Mouse (Mus musculus): ENCODE results near the gene Rtn1. TPM values are rescaled to one million over a fixed set of nuclear protein-coding genes. Genes with fewer than 3 reads are reported as not detected.

Gene Rtn1
- total and polyA plus RNA-seq, 2 experiments from 2014 or later = 2,696 to 3,970 TPM

- Histone ChIP-seq H3K27me3 (ENCODE audit: insufficient read depth, low read length) (no peaks in the 10 kb centered on the region), H3K36me3 (ENCODE audit: insufficient read depth, low read length) (no peaks in the 10 kb centered on the region), H3K9me3 (ENCODE audit: low read length) (no peaks in the 10 kb centered on the region), H3K4me2 (ENCODE audit: low read depth, low read length, poor library complexity, severe bottlenecking) (no peak overlapping the region), H3K27ac (ENCODE audit: low read depth, low read length) (peak overlapping the region; percentile 51), H3K9ac (replicated peaks; ENCODE audit: low read length, poor library complexity, severe bottlenecking) (no peak overlapping the region), H3K4me1 (ENCODE audit: insufficient read depth, low read length) (no peaks in the 10 kb centered on the region), H3K4me3 (ENCODE audit: low read depth, low read length) (no peak overlapping the region)
- no peak for TF ChIP-seq CTCF (IDR thresholded peaks at IDR 0.05)
- peak; percentile 66 for ATAC-seq (ENCODE audit: low FRiP score)
- 42% methylated on average over 13 of the region's 13 CpGs for WGBS
- peak; percentile 86 for DNase-seq (ENCODE audit: low spot score)
Observed at GRCm38 (mm10) chr12:72273721-72274414, 135.0 kb downstream of the Rtn1 start.

- Histone ChIP-seq H3K4me3 (ENCODE audit: low read depth, low read length) (no peak overlapping the region), H3K9ac (replicated peaks; ENCODE audit: low read length, poor library complexity, severe bottlenecking) (no peak overlapping the region), H3K36me3 (ENCODE audit: insufficient read depth, low read length) (no peaks in the 10 kb centered on the region), H3K4me2 (ENCODE audit: low read depth, low read length, poor library complexity, severe bottlenecking) (no peak overlapping the region), H3K9me3 (ENCODE audit: low read length) (no peaks in the 10 kb centered on the region), H3K4me1 (ENCODE audit: insufficient read depth, low read length) (peaks cover 13% of the 10 kb centered on the region), H3K27ac (ENCODE audit: low read depth, low read length) (no peak overlapping the region), H3K27me3 (ENCODE audit: insufficient read depth, low read length) (no peaks in the 10 kb centered on the region)
- peak; percentile 60 for TF ChIP-seq CTCF (IDR thresholded peaks at IDR 0.05)
- DNase-seq (ENCODE audit: low spot score) (no peak), ATAC-seq (ENCODE audit: low FRiP score) (no peak)
- 86% methylated on average over 2 of the region's 2 CpGs for WGBS
Observed at GRCm38 (mm10) chr12:72267614-72268013, 141.2 kb downstream of the Rtn1 start.

- 83% methylated on average over 3 of the region's 3 CpGs for WGBS
- no peaks in the 10 kb centered on the region for H3K27me3 ChIP-seq (ENCODE audit: insufficient read depth, low read length)
- TF ChIP-seq CTCF (IDR thresholded peaks at IDR 0.05) = no peak
- no peak overlapping the region for H3K4me2 ChIP-seq (ENCODE audit: low read depth, low read length, poor library complexity, severe bottlenecking)
- no peak overlapping the region for H3K4me3 ChIP-seq (ENCODE audit: low read depth, low read length)
- no peaks in the 10 kb centered on the region for H3K36me3 ChIP-seq (ENCODE audit: insufficient read depth, low read length)
- no peaks in the 10 kb centered on the region for H3K9me3 ChIP-seq (ENCODE audit: low read length)
- no peak overlapping the region for H3K9ac ChIP-seq (replicated peaks; ENCODE audit: low read length, poor library complexity, severe bottlenecking)
- peak; percentile 94 for DNase-seq (ENCODE audit: low spot score)
- peak overlapping the region; percentile 73 for H3K27ac ChIP-seq (ENCODE audit: low read depth, low read length)
- peak; percentile 90 for ATAC-seq (ENCODE audit: low FRiP score)
- H3K4me1 ChIP-seq (ENCODE audit: insufficient read depth, low read length) = peaks cover 13% of the 10 kb centered on the region
Observed at GRCm38 (mm10) chr12:72265261-72266228, 143.3 kb downstream of the Rtn1 start.

GRCm38 (mm10) chr12:72263213-72264103 is 145.4 kb downstream of the Rtn1 start:
- ATAC-seq (ENCODE audit: low FRiP score) = no peak

GRCm38 (mm10) chr12:72257000-72257399 is 151.9 kb downstream of the Rtn1 start:
- no peaks in the 10 kb centered on the region for H3K9me3 ChIP-seq (ENCODE audit: low read length)
- no peaks in the 10 kb centered on the region for H3K4me1 ChIP-seq (ENCODE audit: insufficient read depth, low read length)
- no peak overlapping the region for H3K4me3 ChIP-seq (ENCODE audit: low read depth, low read length)
- no peak for ATAC-seq (ENCODE audit: low FRiP score)
- TF ChIP-seq CTCF (IDR thresholded peaks at IDR 0.05) = no peak
- no peak overlapping the region for H3K9ac ChIP-seq (replicated peaks; ENCODE audit: low read length, poor library complexity, severe bottlenecking)
- H3K27me3 ChIP-seq (ENCODE audit: insufficient read depth, low read length) = no peaks in the 10 kb centered on the region
- WGBS = 66% methylated on average over 6 of the region's 6 CpGs
- no peak for DNase-seq (ENCODE audit: low spot score)
- no peak overlapping the region for H3K27ac ChIP-seq (ENCODE audit: low read depth, low read length)
- no peaks in the 10 kb centered on the region for H3K36me3 ChIP-seq (ENCODE audit: insufficient read depth, low read length)
- H3K4me2 ChIP-seq (ENCODE audit: low read depth, low read length, poor library complexity, severe bottlenecking) = no peak overlapping the region

More at GRCm38 (mm10) chr12:72263213-72264103, 145.4 kb downstream of the Rtn1 start:
- Histone ChIP-seq H3K36me3 (ENCODE audit: insufficient read depth, low read length) (no peaks in the 10 kb centered on the region), H3K27ac (ENCODE audit: low read depth, low read length) (peak overlapping the region; percentile 65), H3K27me3 (ENCODE audit: insufficient read depth, low read length) (no peaks in the 10 kb centered on the region), H3K4me1 (ENCODE audit: insufficient read depth, low read length) (peaks cover 13% of the 10 kb centered on the region), H3K4me3 (ENCODE audit: low read depth, low read length) (no peak overlapping the region), H3K9ac (replicated peaks; ENCODE audit: low read length, poor library complexity, severe bottlenecking) (no peak overlapping the region), H3K4me2 (ENCODE audit: low read depth, low read length, poor library complexity, severe bottlenecking) (no peak overlapping the region), H3K9me3 (ENCODE audit: low read length) (no peaks in the 10 kb centered on the region)
- WGBS = 60% methylated on average over 12 of the region's 12 CpGs
- DNase-seq (ENCODE audit: low spot score) = peak; percentile 46
- TF ChIP-seq CTCF (IDR thresholded peaks at IDR 0.05) = no peak

Data from midbrain, postnatal 0 days (tissue).